Mouse (Mus musculus): ENCODE data around the gene Fgd2.

Fgd2 gene

DNA sequence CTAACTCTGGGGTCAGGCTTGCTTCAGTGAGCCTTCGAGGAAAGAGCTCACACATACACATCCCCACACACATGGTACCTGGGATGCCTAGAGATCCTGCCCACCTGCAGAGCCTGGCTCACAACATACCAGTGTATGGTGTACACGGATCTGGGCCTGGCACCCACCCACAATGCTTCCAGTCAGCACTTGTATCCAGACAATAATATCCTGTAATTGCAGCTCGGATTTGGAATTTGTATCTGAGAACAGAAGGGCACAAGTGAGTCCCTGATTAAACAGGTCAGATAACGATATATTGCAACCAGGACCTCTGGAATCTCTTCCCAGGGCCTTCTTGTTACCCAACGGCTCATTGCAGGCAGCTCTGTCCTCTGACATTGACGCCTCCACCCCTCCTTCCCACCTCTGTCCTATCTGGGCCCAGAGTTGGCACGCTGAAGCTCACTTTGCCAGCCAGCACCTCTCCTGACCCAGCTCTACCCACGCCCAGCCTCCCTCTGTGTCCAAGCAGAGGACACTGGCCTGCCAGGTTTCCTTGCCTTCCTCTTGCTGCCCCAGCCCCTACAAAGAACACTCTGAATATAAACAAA lies 62.3 kb downstream of the Fgd2 start:
- no peak for DNase-seq (ENCODE audit: low spot score in 2 of 2)

- DNase-seq (ENCODE audit: low spot score in 2 of 2) = no peak
These were observed 63.3 kb downstream of the Fgd2 start for GRCm38 (mm10) chr17:29423991-29424390.

GRCm38 (mm10) chr17:29425345-29425744 lies 64.6 kb downstream of the Fgd2 start:
- no peak for DNase-seq (ENCODE audit: low spot score in 2 of 2)

GRCm38 (mm10) chr17:29428213-29428612 lies 67.5 kb downstream of the Fgd2 start:
- no peak for DNase-seq (ENCODE audit: low spot score in 2 of 2)

DNA sequence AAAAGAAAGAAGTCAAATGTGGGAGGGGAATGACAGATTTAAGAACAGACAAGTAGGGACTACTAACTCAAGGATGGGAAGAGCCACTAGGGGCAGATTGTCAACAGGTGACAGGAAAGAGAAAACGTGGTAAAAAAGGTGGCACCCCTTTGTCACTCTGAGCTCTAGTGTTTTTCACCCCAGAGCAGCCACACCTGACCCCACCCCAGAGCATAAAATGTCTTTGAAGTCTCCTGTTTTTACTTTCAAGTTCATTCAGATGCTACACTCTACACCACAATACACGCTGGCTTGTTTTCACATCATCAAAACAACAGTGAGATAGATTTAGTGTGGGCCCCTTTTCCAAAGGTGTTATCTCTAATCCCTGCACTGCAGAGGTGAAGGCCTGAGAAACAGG lies 68.1 kb downstream of the Fgd2 start:
- no peak for DNase-seq (ENCODE audit: low spot score in 2 of 2)

All from right cerebral cortex, adult 2 months (tissue).